Mouse (Mus musculus): ENCODE data around the gene F11r. TPM values are rescaled to one million over a fixed set of nuclear protein-coding genes. Genes with fewer than 3 reads are reported as not detected.

F11r gene
- total RNA-seq, 1 experiment from 2014 or later: 1.1 TPM

- ATAC-seq (replicated peaks; ENCODE audit: low read depth, poor library complexity, severe bottlenecking): no peak
Measured at GRCm38 (mm10) chr1:171435974-171436373, 1.4 kb upstream of the F11r start.

- ATAC-seq (replicated peaks; ENCODE audit: low read depth, poor library complexity, severe bottlenecking): no peak
Measured at GRCm38 (mm10) chr1:171438014-171438670, 807 bp downstream of the F11r start.

GRCm38 (mm10) chr1:171439072-171439471 is 1.7 kb downstream of the F11r start:
- ATAC-seq (replicated peaks; ENCODE audit: low read depth, poor library complexity, severe bottlenecking): no peak

- peak; percentile 30; the same call in 1 of the 2 replicates for ATAC-seq (replicated peaks; ENCODE audit: low read depth, poor library complexity, severe bottlenecking)
Measured at GRCm38 (mm10) chr1:171440025-171440725, 2.8 kb downstream of the F11r start.

- peak; percentile 42 for ATAC-seq (replicated peaks; ENCODE audit: low read depth, poor library complexity, severe bottlenecking)
Measured at GRCm38 (mm10) chr1:171441466-171442412, 4.4 kb downstream of the F11r start.

GRCm38 (mm10) chr1:171442413-171442760 is 5.1 kb downstream of the F11r start:
- ATAC-seq (replicated peaks; ENCODE audit: low read depth, poor library complexity, severe bottlenecking): no peak

- no peak for ATAC-seq (replicated peaks; ENCODE audit: low read depth, poor library complexity, severe bottlenecking)
Measured at GRCm38 (mm10) chr1:171445050-171445449, 7.7 kb downstream of the F11r start.

- no peak for ATAC-seq (replicated peaks; ENCODE audit: low read depth, poor library complexity, severe bottlenecking)
Measured at GRCm38 (mm10) chr1:171446854-171447253, 9.5 kb downstream of the F11r start.

- ATAC-seq (replicated peaks; ENCODE audit: low read depth, poor library complexity, severe bottlenecking): 0 out of 2 replicates have a peak, but pooled peaks have one; percentile 23
Measured at GRCm38 (mm10) chr1:171447692-171448091, 10.4 kb downstream of the F11r start.

GRCm38 (mm10) chr1:171450062-171450461 is 12.7 kb downstream of the F11r start:
- no peak for ATAC-seq (replicated peaks; ENCODE audit: low read depth, poor library complexity, severe bottlenecking)

GRCm38 (mm10) chr1:171451001-171451400 is 13.7 kb downstream of the F11r start:
- ATAC-seq (replicated peaks; ENCODE audit: low read depth, poor library complexity, severe bottlenecking): peak; percentile 59

GRCm38 (mm10) chr1:171452522-171452921 is 15.2 kb downstream of the F11r start:
- no peak for ATAC-seq (replicated peaks; ENCODE audit: low read depth, poor library complexity, severe bottlenecking)

- ATAC-seq (replicated peaks; ENCODE audit: low read depth, poor library complexity, severe bottlenecking): no peak
Measured at GRCm38 (mm10) chr1:171452923-171453322, 15.6 kb downstream of the F11r start.

- ATAC-seq (replicated peaks; ENCODE audit: low read depth, poor library complexity, severe bottlenecking): no peak
Measured at GRCm38 (mm10) chr1:171454926-171455325, 17.6 kb downstream of the F11r start.

- no peak for ATAC-seq (replicated peaks; ENCODE audit: low read depth, poor library complexity, severe bottlenecking)
Measured at GRCm38 (mm10) chr1:171457568-171457967, 20.2 kb downstream of the F11r start.

- ATAC-seq (replicated peaks; ENCODE audit: low read depth, poor library complexity, severe bottlenecking): no peak
Measured at GRCm38 (mm10) chr1:171459791-171460190, 22.5 kb downstream of the F11r start.

GRCm38 (mm10) chr1:171460551-171461503 is 23.5 kb downstream of the F11r start:
- no peak for ATAC-seq (replicated peaks; ENCODE audit: low read depth, poor library complexity, severe bottlenecking)

GRCm38 (mm10) chr1:171463133-171463532 is 25.8 kb downstream of the F11r start:
- peak; percentile 58 for ATAC-seq (replicated peaks; ENCODE audit: low read depth, poor library complexity, severe bottlenecking)

- ATAC-seq (replicated peaks; ENCODE audit: low read depth, poor library complexity, severe bottlenecking): peak; percentile 53; the same call in 1 of the 2 replicates
Measured at GRCm38 (mm10) chr1:171465749-171466412, 28.5 kb downstream of the F11r start.
